Mouse (Mus musculus) left cerebral cortex, adult 9 months (tissue): ENCODE measurements around the gene Eif2b4.

Source experiments
- DNase-seq, 2 experiments: peaks; one replicate each; pipeline ENCODE4 v3.0.0; 2022; ENCODE audit warnings: low spot score in 2 of 2

Eif2b4 gene

GRCm38 (mm10) chr5:31199893-31200292 is 6.7 kb upstream of the Eif2b4 start:
- no peak for DNase-seq

DNA sequence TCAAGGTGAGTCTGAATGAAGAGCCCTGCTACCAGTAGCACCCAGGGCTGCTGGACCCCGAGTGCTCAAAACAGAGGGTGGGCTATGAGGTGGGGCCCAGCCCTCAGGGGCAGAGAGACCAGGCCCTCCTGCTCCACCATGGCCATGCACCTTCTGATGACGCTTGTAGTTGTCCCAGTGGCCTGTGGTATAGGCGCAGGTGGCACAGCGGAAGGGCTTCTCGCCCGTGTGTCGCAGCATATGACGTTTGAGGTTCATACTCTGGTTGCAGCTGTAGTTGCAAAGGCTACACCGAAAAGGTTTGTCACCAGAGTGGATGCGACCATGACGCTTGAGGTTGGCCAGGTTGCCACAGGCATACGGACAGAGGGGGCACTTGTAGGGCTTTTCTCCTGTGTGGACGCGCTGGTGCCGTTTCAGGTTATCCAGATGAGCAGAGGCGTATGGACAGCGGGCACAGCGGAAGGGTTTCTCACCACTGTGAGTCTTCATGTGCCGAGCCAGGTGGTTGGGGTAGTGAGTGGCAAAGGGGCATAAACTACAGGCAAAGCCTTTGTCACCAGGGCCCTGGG is 6.2 kb upstream of the Eif2b4 start:
- DNase-seq, result no peak

DNA sequence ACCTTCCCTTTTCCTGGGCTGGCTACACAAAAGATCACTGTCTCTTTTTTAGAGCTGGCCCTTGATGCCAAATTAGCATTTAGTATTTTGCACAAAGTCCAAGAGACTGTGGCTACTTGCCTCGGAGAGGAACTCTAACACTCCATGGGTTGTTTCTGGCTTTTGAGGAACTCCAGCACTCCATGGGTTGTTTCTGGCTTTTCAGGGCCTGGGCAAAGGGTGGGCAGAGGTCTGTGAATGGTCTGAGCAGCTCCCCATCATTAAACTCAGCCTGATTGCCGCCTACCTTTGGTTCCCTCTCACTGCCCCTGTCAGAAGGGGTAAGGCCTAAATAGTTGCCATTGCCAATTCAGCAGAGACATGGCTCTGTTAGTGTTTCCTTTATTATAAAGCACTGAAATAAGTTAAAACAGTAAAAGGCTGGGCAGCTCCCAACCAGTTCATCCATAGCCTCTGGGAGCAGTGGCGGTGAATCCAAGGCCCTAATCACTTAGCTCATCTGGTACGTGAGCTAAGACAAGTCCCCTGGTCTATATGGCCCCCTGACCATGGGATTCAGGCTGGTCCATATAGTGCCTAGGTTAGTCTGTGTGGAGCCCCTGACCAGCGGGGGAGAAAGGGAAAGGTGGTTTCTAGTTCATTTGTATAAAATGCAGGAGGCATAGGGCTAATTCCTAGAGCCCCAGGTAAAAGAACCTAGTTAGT is 5.5 kb upstream of the Eif2b4 start:
- no peak for DNase-seq

DNA sequence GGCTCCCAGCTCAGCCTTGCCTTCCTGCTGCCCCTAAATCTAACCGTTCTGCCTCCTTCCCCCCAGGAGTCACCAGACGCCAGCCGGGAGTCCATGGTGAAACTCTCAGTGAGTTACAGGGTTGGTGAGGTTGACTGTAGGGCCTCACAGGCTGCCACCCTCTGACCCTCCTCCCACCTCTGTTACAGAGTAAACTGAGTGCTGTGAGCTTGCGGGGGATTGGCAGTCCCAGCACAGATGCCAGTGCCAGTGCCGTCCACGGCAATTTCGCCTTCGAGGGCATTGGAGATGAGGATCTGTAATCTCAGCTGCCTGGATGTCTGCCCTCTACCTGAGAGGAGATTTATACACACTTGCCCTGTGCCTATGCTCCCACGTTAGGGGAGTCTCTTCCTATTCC is 4.9 kb upstream of the Eif2b4 start:
- DNase-seq, result no peak

GRCm38 (mm10) chr5:31197072-31197471 is 3.8 kb upstream of the Eif2b4 start:
- DNase-seq, result no peak

DNA sequence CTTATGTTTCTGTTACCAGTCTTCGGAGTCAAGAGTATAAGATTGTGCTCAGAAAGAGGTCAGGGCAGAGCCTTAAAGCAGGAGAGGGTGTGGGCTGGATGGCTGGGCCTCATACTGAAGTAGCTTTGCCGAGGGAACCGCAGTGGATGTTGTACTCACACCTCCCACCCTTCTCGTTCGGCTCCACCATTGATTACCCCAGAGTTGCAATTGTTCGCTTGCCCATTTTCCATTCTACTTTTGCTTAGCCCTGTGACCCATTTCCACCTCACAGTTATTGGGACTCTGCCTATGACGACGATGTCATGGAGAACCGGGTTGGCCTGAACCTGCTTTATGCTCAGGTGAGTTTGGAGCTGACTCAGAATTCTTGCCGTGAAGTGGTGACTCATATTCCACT is 3.0 kb upstream of the Eif2b4 start:
- no peak for DNase-seq

GRCm38 (mm10) chr5:31195671-31196070 is 2.4 kb upstream of the Eif2b4 start:
- DNase-seq, result no peak

DNA sequence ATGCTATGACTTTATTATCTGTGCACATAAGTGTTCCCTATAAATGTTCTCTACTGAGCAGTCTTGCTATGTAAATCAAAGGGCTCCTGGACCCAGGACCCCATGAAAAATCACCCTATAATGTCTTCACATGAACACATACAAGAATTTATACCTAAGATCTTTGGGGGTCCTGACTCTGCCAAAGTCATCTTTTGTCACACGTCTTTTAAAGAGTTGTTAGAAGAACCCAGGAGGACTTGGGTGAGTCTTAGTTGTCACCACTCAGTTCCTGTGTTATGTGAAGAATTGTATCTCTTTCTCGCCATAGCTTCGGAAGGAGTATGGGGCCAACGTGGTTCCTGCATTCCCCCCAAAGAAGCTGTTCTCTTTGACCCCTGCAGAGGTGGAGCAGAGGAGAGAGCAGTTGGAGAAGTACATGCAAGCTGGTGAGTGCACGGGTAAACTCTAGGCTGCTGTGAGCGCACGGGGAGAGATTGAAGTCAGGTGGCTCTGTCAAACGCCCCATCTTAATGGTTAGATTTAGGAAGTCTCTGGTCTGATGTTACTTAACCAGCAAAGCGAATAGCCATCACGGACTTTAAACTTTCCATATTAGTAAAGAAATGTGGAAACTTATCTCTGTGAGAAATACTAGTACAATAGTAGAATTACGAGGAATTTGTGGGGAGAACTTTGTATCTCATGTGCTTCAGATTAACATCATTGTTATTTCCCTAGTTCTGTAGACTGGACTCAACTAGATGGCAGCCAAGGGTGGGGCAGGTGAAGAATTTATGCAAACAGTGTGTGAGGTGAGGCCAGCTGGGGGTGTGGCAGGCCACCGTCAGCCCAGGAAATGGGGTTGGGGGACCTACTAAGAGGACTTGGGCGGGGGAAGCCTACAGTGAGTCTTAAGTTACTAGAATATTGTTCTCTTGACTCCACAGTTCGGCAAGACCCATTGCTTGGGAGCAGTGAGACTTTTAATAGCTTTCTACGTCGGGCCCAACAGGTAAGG is 1.6 kb upstream of the Eif2b4 start:
- no peak for DNase-seq

- no peak for DNase-seq
Measured at GRCm38 (mm10) chr5:31193631-31194281, 526 bp upstream of the Eif2b4 start.

DNA sequence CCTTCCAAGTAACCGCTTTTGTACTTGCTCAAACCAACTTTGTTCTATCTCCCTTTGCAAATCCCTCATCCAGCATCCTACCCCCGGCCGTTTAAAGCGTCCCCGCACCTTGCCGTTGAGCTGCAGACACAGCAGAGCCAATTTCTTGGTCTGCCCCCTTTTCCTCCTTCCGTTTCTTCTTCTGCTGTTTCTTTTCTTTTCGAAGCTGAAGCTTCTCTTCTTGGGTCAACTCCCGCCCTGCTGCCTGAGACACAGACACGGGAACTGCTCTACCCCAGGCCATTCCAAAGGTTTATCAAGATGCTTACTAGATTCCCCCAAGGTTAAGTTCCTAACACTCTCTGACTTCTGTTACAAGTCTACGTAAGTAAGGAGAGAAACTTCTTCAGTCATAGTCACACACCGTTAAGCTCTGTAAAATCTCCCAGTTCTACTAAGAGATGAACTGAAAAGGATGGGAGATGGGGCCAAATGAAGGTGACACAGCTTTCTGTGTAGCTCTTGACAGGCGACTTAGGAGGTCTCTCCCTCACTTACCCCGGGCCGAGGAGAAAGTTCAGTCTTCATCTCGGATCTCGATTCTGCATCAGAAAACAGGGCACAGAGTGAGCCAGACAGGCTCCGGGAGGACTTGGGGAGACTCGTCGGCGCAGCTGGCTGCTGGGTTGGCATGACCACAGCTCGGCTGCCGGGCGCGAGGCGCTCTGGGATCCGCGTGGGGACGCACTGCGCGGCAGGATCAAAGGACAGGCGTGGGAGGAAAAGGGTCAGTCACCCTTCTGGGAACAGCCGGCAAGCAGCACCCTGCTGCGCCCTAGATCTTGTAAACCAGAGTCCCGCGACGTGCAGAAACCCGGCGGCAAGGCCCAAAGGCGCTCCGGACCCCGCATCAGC is 938 bp downstream of the Eif2b4 start:
- DNase-seq, result no peak

DNA sequence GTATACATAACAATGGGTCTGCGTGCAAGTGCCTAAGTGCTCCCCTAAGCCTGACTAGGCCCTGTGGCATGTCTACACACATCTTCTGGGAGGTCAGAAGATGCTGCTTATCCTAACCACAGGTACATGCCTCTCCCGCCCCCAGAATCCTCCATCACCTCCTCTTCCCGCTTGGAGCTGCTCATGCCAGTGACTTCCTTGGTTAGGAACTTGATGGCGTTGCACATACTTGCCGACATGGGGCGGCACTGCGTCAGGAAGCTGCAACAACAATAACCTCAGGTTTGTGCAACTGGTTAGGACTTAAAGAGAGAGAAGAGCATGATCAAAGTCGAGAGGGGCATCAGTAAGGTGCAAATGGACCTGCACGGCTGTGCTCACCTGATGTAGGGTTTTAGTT is 3.0 kb downstream of the Eif2b4 start:
- DNase-seq, result no peak

- DNase-seq, result no peak
Measured at GRCm38 (mm10) chr5:31188223-31188840, 4.9 kb downstream of the Eif2b4 start.

GRCm38 (mm10) chr5:31183678-31184077 is 9.6 kb downstream of the Eif2b4 start:
- DNase-seq, result no peak

DNA sequence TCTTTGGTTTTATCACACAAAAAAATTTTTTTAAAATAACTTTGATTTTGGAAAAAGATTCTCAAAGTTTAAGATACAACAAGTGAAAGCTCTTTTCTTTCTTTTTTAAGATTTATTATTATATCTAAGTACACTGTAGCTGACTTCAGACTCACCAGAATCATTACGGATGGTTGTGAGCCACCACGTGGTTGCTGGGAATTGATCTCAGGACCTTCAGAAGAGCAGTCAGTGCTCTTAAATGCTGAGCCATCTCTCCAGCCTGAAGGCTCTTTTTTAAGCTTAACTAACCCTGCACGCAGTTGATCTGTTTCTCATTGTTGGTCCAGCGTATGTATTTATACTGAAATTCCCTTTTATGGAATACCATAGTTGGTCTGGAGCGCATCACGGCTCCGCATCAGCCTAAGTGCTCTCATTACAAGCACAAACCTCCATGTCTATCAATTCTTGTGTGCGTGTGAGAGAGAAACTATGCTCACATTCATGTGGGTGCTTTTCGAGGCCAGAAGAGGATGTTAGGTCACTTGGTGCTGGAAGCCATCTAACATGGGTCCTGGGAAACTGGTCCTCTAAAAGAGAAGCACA is 12.0 kb downstream of the Eif2b4 start:
- no peak for DNase-seq

- DNase-seq, result peak; percentile 95 to 98
Measured at GRCm38 (mm10) chr5:31179766-31180630, 13.2 kb downstream of the Eif2b4 start, which contains the start of the genes Gm29609 and Gtf3c2. Gm29609 (minus strand) TSS chr5:31179911. Gtf3c2 (minus strand) TSS chr5:31180144.

DNA sequence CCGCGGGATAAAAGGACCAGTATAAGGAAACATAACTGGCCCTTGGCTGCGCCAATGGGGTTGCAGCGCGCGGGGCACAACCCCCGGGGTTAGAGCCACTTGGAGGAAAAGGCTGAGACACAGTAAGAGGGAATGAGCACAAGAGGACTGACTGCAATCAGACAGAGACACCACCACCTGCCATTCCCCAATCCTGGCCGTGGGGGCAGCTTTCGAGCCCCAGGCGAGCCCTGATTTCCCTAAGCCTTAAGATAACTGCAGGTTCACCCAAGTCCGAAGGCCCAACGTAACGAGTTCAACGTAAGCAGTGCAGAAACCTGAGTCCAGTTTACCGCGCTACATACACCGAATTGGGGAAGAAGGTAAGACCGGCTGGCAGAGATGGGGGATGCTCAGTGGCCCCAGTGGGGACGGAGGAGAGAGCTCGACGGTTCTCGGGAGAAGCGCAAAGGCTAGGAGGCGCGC is 13.9 kb downstream of the Eif2b4 start:
- DNase-seq, result no peak

- no peak for DNase-seq
Measured at GRCm38 (mm10) chr5:31168630-31169029, 24.6 kb downstream of the Eif2b4 start.

DNA sequence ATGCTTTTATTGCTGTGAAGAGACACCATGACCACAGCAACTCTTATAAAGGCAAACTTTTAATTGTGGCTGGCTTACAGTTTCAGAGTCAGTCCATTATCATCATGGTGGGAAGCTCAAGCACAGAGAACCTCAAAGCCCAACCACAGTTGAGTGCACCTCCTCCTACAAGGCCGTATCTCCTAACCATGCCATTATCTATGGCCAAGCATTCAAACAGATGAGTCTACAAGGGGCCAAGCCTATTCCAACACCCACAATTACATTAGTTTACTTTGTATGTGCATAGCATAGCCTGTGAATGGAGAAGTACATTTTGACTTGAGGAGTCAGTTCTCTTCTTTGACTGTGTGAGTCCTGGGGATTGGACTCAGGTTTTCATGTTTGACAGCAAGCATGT is 28.4 kb downstream of the Eif2b4 start:
- DNase-seq, result no peak

GRCm38 (mm10) chr5:31162462-31162861 is 30.8 kb downstream of the Eif2b4 start:
- DNase-seq, result no peak
